ENCODE assay signal across 15 mouse cellular contexts in genomic region chr17:57261796-57262195, GRCm38 (mm10).
"Had no signal": no experiment of that assay in that cellular context is flagged by ENCODE, and none has a peak within 500 bp of the region (broad histone marks: within the 10 kb centered on the region; RNA-seq: fewer than 3 reads in every experiment).

No protein-coding gene starts in this region.

- H3K4me3 ChIP-seq: limb, embryonic 15.5 days; liver, embryonic 12.5 days; midbrain, embryonic 12.5 days; neural tube, embryonic 13.5 days; stomach, embryonic 15.5 days had no signal

- H3K27ac ChIP-seq: limb, embryonic 15.5 days; liver, embryonic 12.5 days; midbrain, embryonic 12.5 days; neural tube, embryonic 13.5 days; stomach, embryonic 15.5 days had no signal

- ATAC-seq: liver, embryonic 12.5 days; midbrain, embryonic 16.5 days had no signal

- DNase-seq: kidney, postnatal 36 days; layer of hippocampus, adult 9-11 months; layer of hippocampus, postnatal 36 days; lung, adult 18-20 months; retina, postnatal 1 day; right cerebral cortex, postnatal 4 days; spleen, adult 18-20 months; thymus, adult 2 months; thymus, postnatal 36 days had no signal

- H3K9ac ChIP-seq: limb, embryonic 15.5 days; liver, embryonic 12.5 days; midbrain, embryonic 12.5 days; neural tube, embryonic 13.5 days; stomach, embryonic 15.5 days had no signal

- H3K9me3 ChIP-seq: limb, embryonic 15.5 days; liver, embryonic 12.5 days; midbrain, embryonic 12.5 days; neural tube, embryonic 13.5 days; stomach, embryonic 15.5 days had no signal

- H3K4me1 ChIP-seq: midbrain, embryonic 12.5 days; neural tube, embryonic 13.5 days had no signal

- H3K27me3 ChIP-seq: limb, embryonic 15.5 days; liver, embryonic 12.5 days; midbrain, embryonic 12.5 days; neural tube, embryonic 13.5 days; stomach, embryonic 15.5 days had no signal

- H3K4me2 ChIP-seq: limb, embryonic 15.5 days; liver, embryonic 12.5 days; midbrain, embryonic 12.5 days; neural tube, embryonic 13.5 days; stomach, embryonic 15.5 days had no signal
